Mouse (Mus musculus): Measurements from ENCODE around the gene Notch3. TPM values are rescaled to one million over a fixed set of nuclear protein-coding genes. Genes with fewer than 3 reads are reported as not detected.
A peak's percentile ranks its signal among the peaks of the same experiment; 100 is the strongest.
"Not testable (repeated sequence)": the region's sequence is repeated elsewhere in the genome, so short reads cannot be mapped to it uniquely, and the experiment has no call there.

Notch3 gene
- polyA plus RNA-seq, 1 experiment: 75.6 TPM

GRCm38 (mm10) chr17:32118484-32118883 lies 48.2 kb downstream of the Notch3 start:
- peak; percentile 24 for TF ChIP-seq CTCF (IDR thresholded peaks at IDR 0.05; ENCODE audit: low read depth, low read length)
- TF ChIP-seq POLR2A (IDR thresholded peaks at IDR 0.05; ENCODE audit: insufficient read depth, low read length): no peak
- no peak for TF ChIP-seq EP300 (IDR thresholded peaks at IDR 0.05; ENCODE audit: insufficient read depth, low read depth, low read length)
- H3K36me3 ChIP-seq (ENCODE audit: control insufficient read depth, insufficient read depth, low read length, poor library complexity, severe bottlenecking): no peaks in the 10 kb centered on the region
- H3K4me3 ChIP-seq (ENCODE audit: low read depth, low read length): no peak overlapping the region
- no peak overlapping the region for H3K9ac ChIP-seq (ENCODE audit: low read depth, poor library complexity, severe bottlenecking)
- H3K27me3 ChIP-seq (ENCODE audit: control insufficient read depth, insufficient read depth, low read length, poor library complexity, severe bottlenecking): no peaks in the 10 kb centered on the region
- peaks cover 10% of the 10 kb centered on the region for H3K4me1 ChIP-seq (ENCODE audit: control insufficient read depth, insufficient read depth, low read length)
- H3K9me3 ChIP-seq (replicated peaks; ENCODE audit: control insufficient read depth, insufficient read depth, low read length, poor library complexity, severe bottlenecking): no peaks in the 10 kb centered on the region
- H3K27ac ChIP-seq (ENCODE audit: insufficient read depth, low read length): no peak overlapping the region

DNA sequence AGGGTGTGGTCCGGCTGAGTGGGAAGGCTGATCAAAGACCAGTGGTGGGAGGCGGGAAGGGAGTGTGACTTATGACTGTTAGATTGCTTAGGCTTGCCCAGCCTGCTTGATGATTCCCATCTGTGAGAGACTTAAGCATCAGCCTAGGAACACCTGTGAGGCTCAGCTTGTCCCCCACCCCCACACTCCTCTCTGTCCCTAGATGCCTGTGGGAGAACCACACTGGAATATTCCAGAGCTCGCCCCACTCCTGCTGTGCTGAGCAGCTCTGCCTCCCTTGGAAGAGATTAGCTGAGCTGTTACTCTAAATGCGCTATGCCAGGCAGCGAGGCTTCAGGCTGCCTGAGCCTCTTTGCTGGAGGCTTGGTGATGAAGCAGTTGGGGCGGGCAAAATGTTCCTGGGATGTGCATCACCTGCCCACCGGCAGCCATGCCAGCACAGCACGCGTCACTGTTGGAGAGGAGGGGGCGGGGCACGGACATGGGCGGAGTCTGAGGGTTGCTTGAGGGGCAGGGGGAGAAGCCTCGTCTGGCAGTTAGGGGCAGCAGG lies 48.7 kb downstream of the Notch3 start:
- not testable (repeated sequence) for H3K9me3 ChIP-seq (replicated peaks; ENCODE audit: control insufficient read depth, insufficient read depth, low read length, poor library complexity, severe bottlenecking); H3K27ac ChIP-seq (ENCODE audit: insufficient read depth, low read length); H3K36me3 ChIP-seq (ENCODE audit: control insufficient read depth, insufficient read depth, low read length, poor library complexity, severe bottlenecking); H3K9ac ChIP-seq (ENCODE audit: low read depth, poor library complexity, severe bottlenecking); H3K27me3 ChIP-seq (ENCODE audit: control insufficient read depth, insufficient read depth, low read length, poor library complexity, severe bottlenecking)
- peaks cover 12% of the 10 kb centered on the region for H3K4me1 ChIP-seq (ENCODE audit: control insufficient read depth, insufficient read depth, low read length)
- peak overlapping the region; percentile 1; the same call in 1 of the 2 replicates for H3K4me3 ChIP-seq (ENCODE audit: low read depth, low read length)

DNA sequence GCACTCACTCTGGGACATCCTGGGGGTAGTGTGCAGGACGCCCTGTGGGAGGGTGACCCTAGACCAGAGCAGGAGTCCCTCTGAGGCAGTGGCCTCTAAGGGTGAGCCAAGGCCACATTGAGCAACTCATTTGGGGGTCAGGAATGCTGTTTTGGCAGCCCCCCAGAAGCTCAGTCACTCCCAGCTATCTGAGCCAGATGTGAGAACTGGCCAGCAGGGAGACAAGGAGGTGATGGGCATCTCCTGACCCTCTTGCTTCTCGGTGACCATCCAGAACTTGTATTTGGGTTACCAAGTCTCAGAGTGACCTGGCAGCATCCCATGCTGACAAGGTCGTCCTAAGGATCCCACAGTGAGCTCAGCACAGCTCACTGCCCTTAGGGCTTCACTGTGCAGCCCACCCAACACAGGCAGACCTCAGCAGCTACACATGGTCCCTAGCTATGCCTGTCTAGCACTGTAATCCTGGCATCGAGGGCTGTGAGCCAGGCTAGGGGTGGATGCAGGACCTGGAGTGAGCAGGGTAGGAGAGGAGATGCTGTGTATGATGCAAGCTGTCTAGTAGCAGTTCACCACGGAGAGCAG lies 49.3 kb downstream of the Notch3 start:
- peaks cover 13% of the 10 kb centered on the region for H3K4me1 ChIP-seq (ENCODE audit: control insufficient read depth, insufficient read depth, low read length)
- TF ChIP-seq POLR2A (IDR thresholded peaks at IDR 0.05; ENCODE audit: insufficient read depth, low read length): no peak
- TF ChIP-seq CTCF (IDR thresholded peaks at IDR 0.05; ENCODE audit: low read depth, low read length): no peak
- no peak for TF ChIP-seq EP300 (IDR thresholded peaks at IDR 0.05; ENCODE audit: insufficient read depth, low read depth, low read length)
- H3K9me3 ChIP-seq (replicated peaks; ENCODE audit: control insufficient read depth, insufficient read depth, low read length, poor library complexity, severe bottlenecking): no peaks in the 10 kb centered on the region
- H3K9ac ChIP-seq (ENCODE audit: low read depth, poor library complexity, severe bottlenecking): no peak overlapping the region
- no peak overlapping the region for H3K4me3 ChIP-seq (ENCODE audit: low read depth, low read length)
- no peaks in the 10 kb centered on the region for H3K27me3 ChIP-seq (ENCODE audit: control insufficient read depth, insufficient read depth, low read length, poor library complexity, severe bottlenecking)
- no peak overlapping the region for H3K27ac ChIP-seq (ENCODE audit: insufficient read depth, low read length)
- H3K36me3 ChIP-seq (ENCODE audit: control insufficient read depth, insufficient read depth, low read length, poor library complexity, severe bottlenecking): no peaks in the 10 kb centered on the region

DNA sequence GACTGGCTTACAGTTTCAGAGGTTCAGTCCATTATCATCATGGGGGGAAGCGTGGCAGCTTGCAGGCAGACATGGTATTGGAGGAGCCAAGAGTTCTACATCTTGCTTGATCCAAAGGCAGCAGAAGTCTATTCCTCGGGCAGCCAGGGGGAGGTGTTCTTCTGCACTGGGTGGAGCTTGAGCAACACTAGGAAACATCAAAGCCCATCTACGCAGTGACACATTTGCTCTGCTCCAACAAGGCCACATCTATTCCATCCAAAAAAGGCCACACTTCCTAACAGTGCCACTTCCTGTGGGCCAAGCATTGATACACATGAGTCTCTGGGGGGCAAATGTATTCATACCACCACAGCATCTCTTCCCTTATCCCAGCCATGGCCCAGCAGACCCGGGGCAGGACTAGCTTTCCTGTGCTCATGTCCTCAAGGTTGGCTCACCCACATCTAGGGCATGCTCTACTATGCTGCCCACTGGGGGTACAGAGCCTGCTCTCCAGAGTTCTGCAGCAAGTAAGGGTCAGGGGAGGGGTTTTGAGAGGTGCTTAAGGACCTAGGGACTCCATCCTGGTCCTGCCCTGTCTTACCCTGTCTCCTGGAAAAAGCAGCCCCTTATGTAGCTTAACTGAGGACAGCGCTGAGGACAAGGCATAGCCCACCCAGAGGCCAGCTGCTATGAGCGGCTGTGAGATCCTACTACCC lies 49.9 kb downstream of the Notch3 start:
- Histone ChIP-seq H3K27ac (ENCODE audit: insufficient read depth, low read length) (no peak overlapping the region), H3K9me3 (replicated peaks; ENCODE audit: control insufficient read depth, insufficient read depth, low read length, poor library complexity, severe bottlenecking) (no peaks in the 10 kb centered on the region), H3K9ac (ENCODE audit: low read depth, poor library complexity, severe bottlenecking) (no peak overlapping the region), H3K4me1 (ENCODE audit: control insufficient read depth, insufficient read depth, low read length) (peaks cover 12% of the 10 kb centered on the region), H3K4me3 (ENCODE audit: low read depth, low read length) (no peak overlapping the region), H3K36me3 (ENCODE audit: control insufficient read depth, insufficient read depth, low read length, poor library complexity, severe bottlenecking) (no peaks in the 10 kb centered on the region), H3K27me3 (ENCODE audit: control insufficient read depth, insufficient read depth, low read length, poor library complexity, severe bottlenecking) (no peaks in the 10 kb centered on the region)
- TF ChIP-seq EP300 (IDR thresholded peaks at IDR 0.05; ENCODE audit: insufficient read depth, low read depth, low read length) (no peak), CTCF (IDR thresholded peaks at IDR 0.05; ENCODE audit: low read depth, low read length) (no peak), POLR2A (IDR thresholded peaks at IDR 0.05; ENCODE audit: insufficient read depth, low read length) (no peak)

- H3K9ac ChIP-seq (ENCODE audit: low read depth, poor library complexity, severe bottlenecking); H3K27ac ChIP-seq (ENCODE audit: insufficient read depth, low read length); H3K36me3 ChIP-seq (ENCODE audit: control insufficient read depth, insufficient read depth, low read length, poor library complexity, severe bottlenecking); H3K9me3 ChIP-seq (replicated peaks; ENCODE audit: control insufficient read depth, insufficient read depth, low read length, poor library complexity, severe bottlenecking); H3K27me3 ChIP-seq (ENCODE audit: control insufficient read depth, insufficient read depth, low read length, poor library complexity, severe bottlenecking); H3K4me1 ChIP-seq (ENCODE audit: control insufficient read depth, insufficient read depth, low read length): not testable (repeated sequence)
- peak overlapping the region; percentile 61 for H3K4me3 ChIP-seq (ENCODE audit: low read depth, low read length)
Observed at GRCm38 (mm10) chr17:32114486-32114885, 52.2 kb downstream of the Notch3 start.

DNA sequence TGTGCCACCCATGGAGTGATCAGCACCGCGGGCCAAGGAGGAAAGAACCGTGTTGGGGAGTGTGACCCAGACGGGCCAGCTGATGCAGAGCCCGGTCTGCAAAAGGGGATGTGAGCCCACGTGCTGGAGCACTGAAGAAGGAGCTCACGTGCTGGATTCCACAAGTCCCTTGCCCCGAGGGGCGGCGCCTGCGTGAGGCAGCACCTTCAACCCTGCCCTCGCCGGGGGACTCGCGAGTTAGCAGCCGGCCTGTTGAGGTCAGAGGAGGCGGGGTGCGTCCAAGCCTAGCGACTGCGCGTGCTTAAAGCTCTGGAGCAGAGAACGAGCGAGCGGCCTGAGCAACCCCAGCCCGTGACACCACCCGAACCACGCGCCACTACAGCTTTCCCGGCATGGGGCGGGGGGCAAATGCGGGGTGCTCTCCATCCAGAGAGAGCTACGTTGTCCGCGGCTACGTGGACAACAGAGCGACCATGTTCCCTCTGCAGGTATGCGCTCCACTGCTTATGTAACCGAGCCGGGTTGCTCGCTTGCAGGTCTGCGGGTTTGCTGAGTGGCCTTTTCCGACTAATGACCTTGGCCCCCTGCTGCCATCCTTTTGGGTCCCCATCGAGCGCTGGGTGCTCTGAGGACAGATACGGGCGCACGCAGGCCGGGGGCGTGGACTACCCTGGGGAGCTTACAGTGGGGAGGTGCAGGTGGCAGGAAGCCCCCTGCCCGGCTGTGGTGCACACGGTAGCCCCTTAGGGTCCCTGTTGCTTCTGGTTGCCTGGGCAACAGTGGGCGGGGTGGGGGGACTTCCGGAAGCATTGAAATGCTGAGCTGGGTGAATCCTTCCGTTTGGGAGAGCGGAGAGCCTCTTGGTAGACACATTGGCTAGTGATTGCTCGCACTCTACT lies 52.9 kb downstream of the Notch3 start:
- no peaks in the 10 kb centered on the region for H3K9me3 ChIP-seq (replicated peaks; ENCODE audit: control insufficient read depth, insufficient read depth, low read length, poor library complexity, severe bottlenecking)
- TF ChIP-seq EP300 (IDR thresholded peaks at IDR 0.05; ENCODE audit: insufficient read depth, low read depth, low read length) (0 out of 2 replicates have a peak, but pooled peaks have one; percentile 13), CTCF (IDR thresholded peaks at IDR 0.05; ENCODE audit: low read depth, low read length) (no peak), POLR2A (IDR thresholded peaks at IDR 0.05; ENCODE audit: insufficient read depth, low read length) (no peak)
- H3K27ac ChIP-seq (ENCODE audit: insufficient read depth, low read length): no peak overlapping the region
- peak overlapping the region; percentile 14 for H3K9ac ChIP-seq (ENCODE audit: low read depth, poor library complexity, severe bottlenecking)
- H3K27me3 ChIP-seq (ENCODE audit: control insufficient read depth, insufficient read depth, low read length, poor library complexity, severe bottlenecking): no peaks in the 10 kb centered on the region
- peaks cover 9% of the 10 kb centered on the region for H3K4me1 ChIP-seq (ENCODE audit: control insufficient read depth, insufficient read depth, low read length)
- H3K4me3 ChIP-seq (ENCODE audit: low read depth, low read length): peak overlapping the region; percentile 61
- no peaks in the 10 kb centered on the region for H3K36me3 ChIP-seq (ENCODE audit: control insufficient read depth, insufficient read depth, low read length, poor library complexity, severe bottlenecking)
